Mouse (Mus musculus): ENCODE results near the gene Tpst1. TPM values are rescaled to one million over a fixed set of nuclear protein-coding genes. Genes with fewer than 3 reads are reported as not detected.

Tpst1 gene
- total RNA-seq, 2 experiments from 2014 or later = 34.3 to 34.6 TPM

DNA sequence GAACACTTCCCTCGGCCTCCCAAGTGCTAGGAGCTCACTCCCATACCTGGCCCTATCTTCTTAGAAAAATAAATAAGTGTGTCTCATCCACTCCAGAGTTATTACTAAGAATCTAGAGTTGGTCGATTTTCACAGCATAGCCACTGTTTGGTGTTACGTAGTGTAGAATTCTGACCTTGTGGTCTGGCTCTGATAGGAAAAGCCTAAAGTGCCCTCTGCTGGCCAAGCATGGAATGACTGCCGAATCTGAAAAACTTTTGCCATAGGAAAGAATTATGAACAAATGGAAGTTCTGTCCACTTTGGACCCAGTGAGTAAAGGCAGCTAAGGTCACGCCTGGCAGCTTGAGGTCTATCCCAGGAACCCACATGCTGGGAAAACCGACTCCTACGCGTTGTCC is 66.3 kb downstream of the Tpst1 start:
- peak; percentile 73 to 85 for DNase-seq (ENCODE audit: low spot score in 2 of 2)

- no peak for DNase-seq (ENCODE audit: low spot score in 2 of 2)
Measured at GRCm38 (mm10) chr5:130141138-130141537, 68.0 kb downstream of the Tpst1 start.

DNA sequence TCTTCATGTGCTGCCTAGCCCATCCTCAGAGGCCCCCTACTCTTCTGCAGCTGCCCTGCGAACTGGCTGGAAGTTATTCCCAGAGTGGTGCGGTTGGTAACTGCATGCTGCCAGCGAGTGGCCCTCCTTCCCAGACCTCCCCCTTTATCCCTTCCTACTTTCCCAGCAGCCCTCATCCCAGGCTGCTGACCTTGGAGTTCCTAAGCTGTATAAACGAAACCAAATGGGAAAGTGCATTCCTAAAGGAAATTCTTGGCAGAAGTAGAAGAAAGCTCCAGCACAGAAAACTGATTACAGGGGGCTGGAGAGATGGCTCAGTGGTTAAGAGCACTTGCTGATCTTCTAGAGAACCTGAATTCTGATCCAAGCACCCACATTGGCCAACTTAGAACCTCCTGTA is 68.9 kb downstream of the Tpst1 start:
- DNase-seq (ENCODE audit: low spot score in 2 of 2) = no peak

DNA sequence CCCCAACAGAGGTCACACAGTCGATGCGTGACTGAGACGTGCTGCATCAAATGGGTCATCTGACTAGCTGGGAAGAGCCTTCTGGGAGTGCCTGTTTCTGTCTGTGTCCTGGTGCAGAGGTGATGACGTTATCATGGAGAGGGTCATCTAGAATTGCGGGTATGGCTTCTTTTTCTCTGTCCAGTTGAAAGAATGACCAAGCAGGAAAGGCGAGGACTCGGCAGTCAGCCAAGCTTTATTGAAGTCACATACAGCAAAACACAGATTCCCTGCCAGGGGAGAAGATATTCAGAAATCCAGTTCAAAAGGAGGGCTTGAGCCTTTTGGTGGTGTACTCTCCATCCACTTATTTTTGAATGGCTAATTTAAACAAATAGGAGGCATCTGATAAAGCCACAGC is 70.0 kb downstream of the Tpst1 start:
- no peak for DNase-seq (ENCODE audit: low spot score in 2 of 2)

- peak; percentile 46 to 61 for DNase-seq (ENCODE audit: low spot score in 2 of 2)
Measured at GRCm38 (mm10) chr5:130143977-130144333, 70.8 kb downstream of the Tpst1 start.

DNA sequence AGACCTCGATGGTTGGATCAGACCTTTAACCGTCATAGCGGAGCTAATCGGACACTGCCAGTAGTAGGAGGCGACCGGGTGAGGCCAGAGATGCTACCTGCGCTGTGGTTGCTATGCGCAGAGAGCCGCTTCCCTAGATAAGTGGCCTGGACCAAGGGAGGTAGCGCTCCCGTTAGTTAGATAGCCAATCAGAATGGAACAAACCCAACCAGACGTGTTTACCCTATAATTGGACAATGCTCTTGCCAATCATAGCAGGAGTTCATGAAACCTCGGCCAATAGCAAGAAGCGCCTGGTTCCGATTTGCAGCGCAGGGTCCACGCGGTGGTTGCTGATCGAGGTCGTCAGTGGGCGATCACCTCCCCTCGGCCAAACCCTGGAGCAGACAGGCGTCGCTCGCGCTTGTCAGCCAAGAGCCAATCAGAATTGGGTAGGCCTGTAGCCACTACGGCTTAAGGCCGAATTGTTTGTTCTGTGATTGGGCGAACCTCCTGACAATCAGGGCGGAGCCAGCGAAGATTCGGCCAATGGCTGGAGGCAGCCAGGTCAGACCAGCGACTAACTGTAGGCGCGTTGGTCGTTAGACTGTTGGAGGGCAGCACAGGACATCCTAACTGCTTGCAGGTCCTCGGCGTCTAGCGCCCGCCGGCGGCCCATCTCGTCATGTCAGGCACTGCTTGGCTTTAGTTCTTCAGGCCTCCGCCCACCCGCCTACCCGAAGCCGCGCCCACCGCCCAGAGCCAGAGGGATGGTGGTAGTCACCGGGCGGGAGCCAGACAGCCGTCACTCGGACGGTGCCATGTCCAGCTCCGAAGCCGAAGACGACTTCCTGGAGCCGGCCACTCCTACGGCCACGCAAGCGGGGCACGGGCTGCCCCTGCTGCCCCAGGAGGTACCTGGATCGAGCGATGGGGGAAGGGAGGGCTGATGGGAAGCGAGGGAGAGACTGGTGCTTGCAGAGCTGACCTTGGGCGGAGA is 71.5 kb downstream of the Tpst1 start, which contains the start of gene Kctd7:
TSS of gene Kctd7 (plus strand) at position 528 of the 979 bp plus-strand sequence.
- peak; percentile 96 for DNase-seq (ENCODE audit: low spot score in 2 of 2)

GRCm38 (mm10) chr5:130145961-130146360 is 72.8 kb downstream of the Tpst1 start:
- DNase-seq (ENCODE audit: low spot score in 2 of 2) = peak; percentile 34 to 58

GRCm38 (mm10) chr5:130149726-130150310 is 76.7 kb downstream of the Tpst1 start:
- no peak for DNase-seq (ENCODE audit: low spot score in 2 of 2)

- DNase-seq (ENCODE audit: low spot score in 2 of 2) = no peak
Measured at GRCm38 (mm10) chr5:130154286-130154685, 81.2 kb downstream of the Tpst1 start.

DNA sequence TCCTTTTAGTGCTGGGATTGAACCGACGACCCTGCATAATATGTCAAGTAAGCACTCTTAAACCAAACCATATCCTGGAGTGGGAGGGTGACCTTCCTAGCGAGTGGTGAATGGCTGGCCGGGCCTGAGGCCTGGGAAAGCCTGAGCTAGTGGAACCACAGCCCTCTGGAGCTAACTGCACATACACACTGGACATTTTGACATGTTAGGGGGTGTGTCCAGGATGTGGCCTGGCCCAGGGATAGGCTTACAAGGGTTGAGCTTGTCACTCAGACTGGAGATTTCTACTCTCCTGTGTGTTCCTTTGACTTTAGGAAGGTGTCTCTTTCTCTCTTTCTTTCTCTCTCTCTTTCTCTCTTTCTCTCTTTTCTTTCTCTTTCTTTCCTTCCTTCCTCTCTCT is 85.4 kb downstream of the Tpst1 start:
- no peak for DNase-seq (ENCODE audit: low spot score in 2 of 2)

- DNase-seq (ENCODE audit: low spot score in 2 of 2) = no peak
Measured at GRCm38 (mm10) chr5:130159761-130160201, 86.7 kb downstream of the Tpst1 start.

DNA sequence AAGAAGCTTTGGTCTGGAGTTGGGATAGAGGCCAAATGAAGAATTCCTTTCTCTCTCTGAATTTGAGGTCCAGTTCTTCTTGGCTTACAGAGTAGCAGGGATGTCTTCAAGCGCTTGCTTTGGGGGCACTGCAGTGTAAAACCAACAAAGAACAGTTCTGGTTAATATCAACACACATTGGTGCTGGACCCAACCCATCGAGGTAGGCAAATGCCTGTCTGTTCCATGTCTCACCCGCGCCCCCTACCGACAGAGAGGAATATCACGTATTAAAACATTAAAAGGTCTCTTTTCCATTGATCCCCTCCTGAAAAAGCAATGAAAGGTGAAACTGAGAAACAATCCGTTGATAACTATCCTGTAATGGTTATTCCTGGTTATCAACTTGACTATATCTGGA is 90.5 kb downstream of the Tpst1 start:
- DNase-seq (ENCODE audit: low spot score in 2 of 2) = peak; percentile 78 to 89

DNA sequence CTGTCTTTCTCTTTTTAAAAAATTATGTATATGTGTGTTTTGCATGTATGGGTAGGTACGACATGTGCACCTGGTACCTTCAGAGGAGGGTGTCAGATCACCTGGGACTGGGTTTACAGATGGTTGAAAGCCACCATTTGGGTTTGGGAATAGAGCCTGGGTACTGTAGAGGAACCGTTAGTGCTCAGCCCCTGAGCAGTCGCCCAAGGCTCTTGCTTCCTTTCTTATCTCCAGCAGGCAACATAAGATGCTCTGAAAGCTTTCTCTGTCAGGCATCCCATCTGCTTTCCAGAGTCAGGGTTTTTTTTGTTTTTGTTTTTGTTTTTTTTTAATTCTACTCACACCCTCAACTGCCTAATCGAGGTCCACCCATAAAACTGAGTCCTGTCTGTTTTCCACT is 92.1 kb downstream of the Tpst1 start:
- DNase-seq (ENCODE audit: low spot score in 2 of 2) = no peak

DNA sequence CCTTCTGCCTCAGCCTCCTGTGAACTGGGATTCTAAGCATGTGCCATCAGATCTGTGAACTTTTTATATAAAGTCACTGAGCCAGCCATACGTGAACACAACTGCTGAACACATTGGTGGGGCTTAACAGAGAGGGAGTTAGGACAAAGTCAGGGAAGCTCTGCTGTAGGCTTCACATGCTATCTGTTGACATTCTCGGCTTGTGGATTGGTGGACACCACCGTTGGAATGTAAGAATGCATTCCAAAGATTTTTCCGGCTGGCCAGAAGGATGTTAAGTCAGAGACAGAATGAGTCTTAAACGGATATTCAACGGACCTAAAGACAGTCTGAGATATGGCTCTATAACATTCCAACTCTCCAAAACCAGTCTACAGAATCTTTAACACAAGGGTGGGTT is 96.0 kb downstream of the Tpst1 start:
- DNase-seq (ENCODE audit: low spot score in 2 of 2) = no peak

GRCm38 (mm10) chr5:130170666-130171422 is 97.7 kb downstream of the Tpst1 start:
- no peak for DNase-seq (ENCODE audit: low spot score in 2 of 2)

- DNase-seq (ENCODE audit: low spot score in 2 of 2) = peak; percentile 92 to 95
Measured at GRCm38 (mm10) chr5:130171423-130171954, 98.4 kb downstream of the Tpst1 start, which contains the start of gene Rabgef1. TSS of gene Rabgef1 (plus strand) at chr5:130171798.

GRCm38 (mm10) chr5:130171956-130172601 is 99.0 kb downstream of the Tpst1 start:
- peak; percentile 22 to 42 for DNase-seq (ENCODE audit: low spot score in 2 of 2)

DNA sequence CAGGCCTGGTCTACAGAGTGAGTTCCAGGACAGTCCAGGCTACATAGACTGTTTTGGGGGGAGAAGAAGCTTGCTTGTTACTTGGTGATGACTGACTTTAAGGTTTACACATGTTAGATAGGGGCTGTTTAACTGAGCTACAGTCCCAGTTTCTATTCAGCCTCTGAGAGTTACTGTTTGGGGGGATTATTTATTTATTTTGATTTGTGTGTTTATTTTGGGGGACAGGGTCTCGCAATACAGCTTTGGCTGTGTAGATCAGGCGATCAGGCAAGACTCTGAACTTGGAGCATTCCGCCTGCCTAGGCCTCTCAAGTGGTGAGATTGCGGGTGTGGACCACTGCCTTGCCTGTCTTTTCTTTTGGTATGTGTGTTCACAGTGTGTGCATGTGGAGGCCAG is 99.9 kb downstream of the Tpst1 start:
- no peak for DNase-seq (ENCODE audit: low spot score in 2 of 2)

- DNase-seq (ENCODE audit: low spot score in 2 of 2) = no peak
Measured at GRCm38 (mm10) chr5:130177871-130178270, 104.7 kb downstream of the Tpst1 start.

DNA sequence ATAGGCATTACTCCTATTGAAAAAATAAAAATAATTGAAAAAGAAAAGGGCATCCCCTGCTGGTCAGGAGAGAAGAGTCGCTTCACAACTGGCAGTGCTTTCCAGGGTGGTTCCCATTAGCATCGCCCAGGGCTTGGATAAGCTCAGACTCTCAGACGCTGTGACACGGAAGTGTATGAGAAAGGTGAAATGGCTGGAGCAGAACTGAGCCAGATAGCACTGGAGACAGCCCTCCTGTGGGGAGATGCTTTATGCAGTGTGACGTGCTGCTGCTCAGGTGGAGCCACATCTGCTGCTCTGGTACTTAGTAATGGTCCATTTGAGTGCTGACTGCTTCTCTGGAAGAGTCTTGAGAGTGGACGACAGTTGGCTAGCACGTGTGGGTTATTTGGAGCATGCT is 107.2 kb downstream of the Tpst1 start:
- DNase-seq (ENCODE audit: low spot score in 2 of 2) = no peak

All from left cerebral cortex, adult 18-20 months (tissue).